Mouse (Mus musculus): ENCODE results near the gene Serpina7. TPM values are rescaled to one million over a fixed set of nuclear protein-coding genes. Genes with fewer than 3 reads are reported as not detected.

Gene Serpina7
- polyA plus RNA-seq (2012; rRNA removed), result 2.4 and 2.7 TPM in 2 replicates

DNA sequence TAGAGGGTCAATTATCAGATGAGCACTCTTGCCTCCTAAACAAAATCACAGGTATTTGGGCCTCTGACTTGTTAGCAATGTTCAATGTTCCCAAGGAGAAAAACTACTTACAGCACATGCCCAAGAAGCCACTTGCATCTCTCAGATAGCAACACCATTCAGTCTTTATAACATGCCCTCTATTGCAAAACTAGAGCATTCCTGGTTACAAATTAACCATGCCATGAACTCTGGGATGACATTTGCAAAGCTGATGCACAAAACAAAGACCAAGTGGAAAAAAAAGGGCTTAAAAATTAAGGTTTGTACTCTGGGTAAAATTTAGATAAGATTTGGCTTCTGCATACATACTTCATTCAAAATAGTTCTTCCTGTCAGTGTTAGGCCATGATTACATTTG is at the start of gene Serpina7:
Gene Serpina7 (minus strand): TSS at position 160 of the 400 bp plus-strand sequence.

GRCm38 (mm10) chrX:139085943-139086342 is 907 bp upstream of the Serpina7 start, which contains the start of gene 4930513O06Rik:
Gene 4930513O06Rik, plus strand, starts transcription at chrX:139086243.

Other genes with a start within 250 kb of the Serpina7 start
- 1.6 and 2.7 TPM in 2 replicates for gene Nrk, start 170.8 kb downstream of the Serpina7 start, polyA plus RNA-seq (2012; rRNA removed)
- 0.09 and 0.14 TPM in 2 replicates for gene 4930513O06Rik, start 1.0 kb upstream of the Serpina7 start, polyA plus RNA-seq (2012; rRNA removed)
- not detected in 2 replicates for gene 4933428M09Rik, start 94.0 kb upstream of the Serpina7 start, polyA plus RNA-seq (2012; rRNA removed)
- 0.44 and 0.67 TPM in 2 replicates for gene Mum1l1, start 124.8 kb upstream of the Serpina7 start, polyA plus RNA-seq (2012; rRNA removed)
- 0.15 and 0.24 TPM in 2 replicates for gene Trap1a, start 248.4 kb upstream of the Serpina7 start, polyA plus RNA-seq (2012; rRNA removed)